Mouse (Mus musculus) embryonic fibroblast, embryonic 13.5 days (primary cell): ENCODE data around the gene Nol3.

Experiments used
- CTCF ChIP-seq: IDR thresholded peaks from 2 replicates; pipeline ENCODE4 v1.5.1; 2011; ENCODE audit warnings: mild to moderate bottlenecking, control low read depth, low read length, moderate library complexity, borderline replicate concordance; ENCODE audit not compliant: insufficient read depth
- POLR2A ChIP-seq: IDR thresholded peaks from 2 replicates; pipeline ENCODE4 v1.6.1; 2011; ENCODE audit warnings: low read depth, mild to moderate bottlenecking, control low read depth, low read length, moderate library complexity

DNA sequence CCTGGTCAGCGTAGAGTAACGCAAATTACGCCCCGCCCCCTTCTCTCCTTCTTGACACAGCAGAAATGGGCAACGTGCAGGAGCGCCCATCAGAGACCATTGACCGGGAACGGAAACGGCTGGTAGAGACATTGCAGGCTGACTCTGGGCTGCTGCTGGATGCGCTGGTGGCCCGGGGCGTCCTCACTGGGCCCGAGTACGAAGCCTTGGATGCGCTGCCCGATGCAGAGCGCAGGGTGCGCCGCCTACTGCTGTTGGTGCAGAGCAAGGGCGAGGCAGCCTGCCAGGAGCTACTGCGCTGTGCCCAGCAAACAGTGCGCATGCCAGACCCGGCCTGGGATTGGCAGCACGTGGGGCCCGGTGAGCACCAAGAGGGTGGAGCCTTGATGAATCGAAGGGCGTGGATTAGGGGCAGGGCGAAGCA lies 3.0 kb downstream of the Nol3 start:
- TF ChIP-seq POLR2A (no peak), CTCF (no peak)
